In the genomic region with DNA sequence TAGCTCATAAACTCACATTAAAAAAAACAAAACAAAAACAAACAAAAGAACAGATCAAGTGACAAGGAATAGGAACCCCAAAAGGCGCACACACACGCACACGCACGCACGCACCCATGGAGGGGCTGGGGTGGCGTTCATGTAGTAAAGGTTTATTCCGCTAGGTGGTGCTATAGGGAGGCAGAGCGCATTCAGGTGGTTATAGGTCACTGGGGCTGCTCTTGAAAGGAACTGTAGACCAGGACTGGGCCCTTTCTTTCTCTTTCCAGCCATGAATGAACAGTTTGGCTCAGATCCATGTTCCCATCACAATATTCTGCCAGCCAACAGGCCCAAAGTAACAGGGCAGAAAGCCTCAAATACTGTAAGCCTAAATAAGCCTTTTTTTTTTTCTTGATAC, we compare ENCODE assay signal across 13 mouse cellular contexts. TPM values are rescaled to one million over a fixed set of nuclear protein-coding genes. Genes with fewer than 3 reads are reported as not detected.
A peak's percentile ranks its signal among the peaks of the same experiment; 100 is the strongest.
DNase-seq lines count a peak whose midpoint lies in the region; ATAC-seq and TF ChIP-seq lines count a peak whose summit lies in the region.
"Had no signal": no experiment of that assay in that cellular context is flagged by ENCODE, and none has a peak within 500 bp of the region (broad histone marks: within the 10 kb centered on the region; RNA-seq: fewer than 3 reads in every experiment).

No protein-coding gene starts in this region.

- no peaks in the 10 kb centered on the region for H3K36me3 ChIP-seq in hindbrain, postnatal 0 days (ENCODE audit: insufficient read depth, low read length)
- H3K36me3 ChIP-seq in hindbrain, embryonic 14.5 days (replicated peaks; ENCODE audit: control insufficient read depth, insufficient read depth) = no peaks in the 10 kb centered on the region; the same call in 1 of the 2 replicates
- H3K36me3 ChIP-seq in forebrain, embryonic 13.5 days (ENCODE audit: poor library complexity, severe bottlenecking) = peaks cover 29% of the 10 kb centered on the region

- peak; percentile 26 for TF ChIP-seq CTCF in hindbrain, postnatal 0 days (IDR thresholded peaks at IDR 0.05; ENCODE audit: low read depth)
- peak; percentile 10; the same call in 1 of the 2 replicates for TF ChIP-seq CTCF in brain, embryonic 14.5 days (IDR thresholded peaks at IDR 0.05; ENCODE audit: borderline replicate concordance, extremely low read depth, insufficient read depth, insufficient read length)

- no peaks in the 10 kb centered on the region for H3K9me3 ChIP-seq in hindbrain, postnatal 0 days (ENCODE audit: low read length)
- no peaks in the 10 kb centered on the region for H3K9me3 ChIP-seq in hindbrain, embryonic 14.5 days (ENCODE audit: control insufficient read depth, low read length)
- H3K9me3 ChIP-seq in forebrain, embryonic 13.5 days (replicated peaks) = 0 out of 2 replicates have a peak, but pooled peaks cover 4% of the 10 kb centered on the region
- H3K9me3 ChIP-seq: hindbrain, embryonic 10.5 days; liver, embryonic 15.5 days had no signal

- TF ChIP-seq POLR2A in brain, embryonic 14.5 days (IDR thresholded peaks at IDR 0.05; ENCODE audit: borderline replicate concordance, extremely low read depth, insufficient read depth, insufficient read length, poor library complexity, severe bottlenecking) = no peak

- no peak for DNase-seq in hindbrain, postnatal 0 days (ENCODE audit: low spot score)
- no peak for DNase-seq in hindbrain, embryonic 14.5 days (ENCODE audit: low spot score)
- DNase-seq in thymus, postnatal 0 days (ENCODE audit: low spot score) = peak; percentile 26
- no peak for DNase-seq in thymus, adult 18-20 months
- peak; percentile 37 for DNase-seq in brain, embryonic 14.5 days (ENCODE audit: low read depth)
- DNase-seq in T-cell, adult 2 months (ENCODE audit: low spot score) = no peak
- no peak for DNase-seq in adrenal gland, adult 8-10 months
- DNase-seq: cerebellum, adult 11-12 months; gastrocnemius, postnatal 36 days had no signal

- no peaks in the 10 kb centered on the region; the same call in 1 of the 2 replicates for H3K4me1 ChIP-seq in hindbrain, postnatal 0 days (ENCODE audit: insufficient read depth, low read length)
- peaks cover 13% of the 10 kb centered on the region for H3K4me1 ChIP-seq in hindbrain, embryonic 14.5 days (replicated peaks; ENCODE audit: control insufficient read depth, insufficient read depth, low read length)
- peaks cover 9% of the 10 kb centered on the region; the same call in 1 of the 2 replicates for H3K4me1 ChIP-seq in forebrain, embryonic 13.5 days
- H3K4me1 ChIP-seq: liver, embryonic 15.5 days had no signal

- H3K27ac ChIP-seq in hindbrain, postnatal 0 days = no peak overlapping the region
- no peak overlapping the region for H3K27ac ChIP-seq in hindbrain, embryonic 14.5 days
- no peak overlapping the region for H3K27ac ChIP-seq in forebrain, embryonic 13.5 days
- H3K27ac ChIP-seq: hindbrain, embryonic 10.5 days; liver, embryonic 15.5 days had no signal

- no peak for ATAC-seq in hindbrain, postnatal 0 days
- ATAC-seq in hindbrain, embryonic 14.5 days (ENCODE audit: low FRiP score) = no peak
- no peak for ATAC-seq in forebrain, embryonic 13.5 days
- ATAC-seq: midbrain, embryonic 16.5 days had no signal

- no peaks in the 10 kb centered on the region for H3K27me3 ChIP-seq in hindbrain, postnatal 0 days (ENCODE audit: insufficient read depth, low read length)
- H3K27me3 ChIP-seq in hindbrain, embryonic 14.5 days (ENCODE audit: control insufficient read depth, insufficient read depth, low read length) = no peaks in the 10 kb centered on the region
- H3K27me3 ChIP-seq in forebrain, embryonic 13.5 days = no peaks in the 10 kb centered on the region
- H3K27me3 ChIP-seq: liver, embryonic 15.5 days had no signal

- H3K4me2 ChIP-seq in hindbrain, postnatal 0 days (ENCODE audit: low read depth, low read length) = no peak overlapping the region
- no peak overlapping the region for H3K4me2 ChIP-seq in hindbrain, embryonic 14.5 days (replicated peaks)
- H3K4me2 ChIP-seq in forebrain, embryonic 13.5 days = no peak overlapping the region
- H3K4me2 ChIP-seq: liver, embryonic 15.5 days had no signal

- 80% methylated on average over 8 of the region's 8 CpGs for WGBS in hindbrain, postnatal 0 days
- WGBS in hindbrain, embryonic 14.5 days = 83% methylated on average over 8 of the region's 8 CpGs
- WGBS in forebrain, embryonic 13.5 days = 78% methylated on average over 8 of the region's 8 CpGs

- H3K4me3 ChIP-seq in hindbrain, postnatal 0 days (ENCODE audit: low read length) = no peak overlapping the region
- H3K4me3 ChIP-seq in hindbrain, embryonic 14.5 days (replicated peaks; ENCODE audit: low read length) = no peak overlapping the region
- H3K4me3 ChIP-seq in forebrain, embryonic 13.5 days = no peak overlapping the region
- H3K4me3 ChIP-seq: hindbrain, embryonic 10.5 days; liver, embryonic 15.5 days had no signal

- H3K9ac ChIP-seq in hindbrain, postnatal 0 days (replicated peaks; ENCODE audit: low read length) = no peak overlapping the region
- no peak overlapping the region for H3K9ac ChIP-seq in hindbrain, embryonic 14.5 days
- H3K9ac ChIP-seq in forebrain, embryonic 13.5 days = no peak overlapping the region
- H3K9ac ChIP-seq: liver, embryonic 15.5 days had no signal

RNA-seq across cellular contexts. Expression of gene Slc7a1, which starts 53.2 kb away (rescaled TPM):
- total RNA-seq in hindbrain, postnatal 0 days (2014; rRNA removed) = 58.5 and 71.1 TPM in 2 replicates
- 35.3 and 42.3 TPM in 2 replicates for polyA plus RNA-seq in hindbrain, postnatal 0 days (2015; fragmentation: Nextera tagmentation; extraction: Ambion mirVana)
- polyA plus RNA-seq in hindbrain, embryonic 14.5 days (2014; fragmentation: Nextera tagmentation; extraction: Ambion mirVana) = 58.4 and 59.0 TPM in 2 replicates
- 15.5 and 16.5 TPM in 2 replicates for polyA plus RNA-seq in thymus, postnatal 0 days (2015; fragmentation: Nextera tagmentation; extraction: Ambion mirVana)
- 11.5 and 24.3 TPM in 2 replicates for polyA plus RNA-seq in brain, embryonic 14.5 days (2012; rRNA removed)
- total RNA-seq in adrenal gland, adult 8-10 months (2022) = 100 to 1,000 TPM in 2 of 4 experiments, 10 to 100 TPM in 2; 86.6 to 129 (median 106) TPM
- polyA plus RNA-seq in forebrain, embryonic 13.5 days (2015; fragmentation: Nextera tagmentation; extraction: Ambion mirVana) = 24.4 and 27.2 TPM in 2 replicates

Comparison
In these comparisons a context has a peak if more than half of its experiments do, and no peak if none do; other contexts are left out.
1. DNase-seq: peak in thymus, postnatal 0 days (single experiment) and brain, embryonic 14.5 days (single experiment); none in hindbrain, postnatal 0 days (single experiment), hindbrain, embryonic 14.5 days (single experiment), thymus, adult 18-20 months (0 of 2), T-cell, adult 2 months (single experiment) and adrenal gland, adult 8-10 months (single experiment).